Mouse (Mus musculus) 3134 (cell line): ENCODE measurements around the gene Fbxo46.
"Not testable (repeated sequence)": the region's sequence is repeated elsewhere in the genome, so short reads cannot be mapped to it uniquely, and the experiment has no call there.

Experiments
- DNase-seq: peaks from one replicate; pipeline ENCODE4 v3.0.0-alpha.2; 2011; ENCODE audit warnings: low spot score; ENCODE audit not compliant: insufficient read length; ENCODE audit errors: extremely low read depth

The Fbxo46 gene

GRCm38 (mm10) chr7:19129396-19129795, 9.7 kb downstream of the Fbxo46 start:
- no peak for DNase-seq

- no peak for DNase-seq
These were observed 11.0 kb downstream of the Fbxo46 start for GRCm38 (mm10) chr7:19130657-19131056.

DNA sequence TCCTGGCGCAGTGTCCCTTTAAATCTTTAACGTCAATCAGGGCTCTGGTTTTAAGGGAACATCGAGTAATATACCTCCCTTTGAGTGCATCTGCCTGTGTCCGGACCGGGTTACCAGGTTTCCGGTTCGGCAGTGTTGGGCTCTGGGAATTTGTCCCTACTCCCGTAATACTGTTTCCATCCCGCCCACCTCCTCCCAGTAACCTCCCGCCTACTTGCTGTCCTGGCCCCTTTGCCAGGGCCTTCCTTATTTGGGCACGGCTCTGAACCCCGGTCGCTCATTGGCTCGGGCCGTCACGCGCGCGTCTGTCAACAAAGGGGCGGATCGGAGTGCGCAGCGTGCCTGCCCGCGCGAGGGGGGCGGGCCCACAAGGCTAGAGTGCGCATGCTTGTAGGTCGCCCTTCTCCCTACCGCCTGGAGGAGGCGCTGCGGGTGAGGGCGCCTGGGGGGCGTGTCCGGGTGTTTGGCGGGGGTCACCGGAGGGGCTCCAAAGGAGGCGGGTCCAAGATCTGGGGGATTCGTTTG, 11.7 kb downstream of the Fbxo46 start:
- DNase-seq, result peak; percentile 97

- DNase-seq, result no peak
These were observed 16.5 kb downstream of the Fbxo46 start for GRCm38 (mm10) chr7:19136168-19136567.

DNA sequence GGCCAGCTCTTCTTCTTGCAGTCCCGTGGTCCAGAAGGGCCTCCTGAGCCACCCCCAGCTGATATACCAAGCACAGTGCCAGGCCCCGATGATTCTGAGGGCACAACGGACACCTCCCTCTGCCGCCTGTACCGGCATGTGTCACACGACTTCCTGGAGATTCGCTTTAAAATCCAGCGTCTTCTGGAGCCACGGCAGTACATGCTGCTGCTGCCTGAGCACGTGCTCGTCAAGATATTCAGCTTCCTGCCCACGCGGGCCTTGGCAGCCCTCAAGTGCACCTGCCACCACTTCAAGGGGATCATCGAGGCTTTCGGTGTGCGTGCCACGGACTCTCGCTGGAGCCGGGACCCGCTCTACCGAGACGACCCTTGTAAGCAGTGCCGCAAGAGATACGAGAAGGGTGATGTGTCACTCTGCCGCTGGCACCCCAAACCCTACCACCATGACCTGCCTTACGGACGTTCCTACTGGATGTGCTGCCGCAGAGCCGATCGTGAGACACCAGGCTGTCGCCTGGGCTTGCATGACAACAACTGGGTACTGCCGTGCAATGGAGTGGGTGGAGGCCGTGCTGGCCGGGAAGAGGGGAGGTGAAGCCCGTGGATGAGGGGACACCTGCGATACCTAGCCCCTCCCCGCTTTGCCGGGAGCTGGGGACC, 17.1 kb downstream of the Fbxo46 start:
- DNase-seq, result no peak

GRCm38 (mm10) chr7:19137380-19137779, 17.7 kb downstream of the Fbxo46 start:
- DNase-seq, result no peak

- no peak for DNase-seq
These were observed 27.1 kb downstream of the Fbxo46 start for GRCm38 (mm10) chr7:19146793-19147192.

DNA sequence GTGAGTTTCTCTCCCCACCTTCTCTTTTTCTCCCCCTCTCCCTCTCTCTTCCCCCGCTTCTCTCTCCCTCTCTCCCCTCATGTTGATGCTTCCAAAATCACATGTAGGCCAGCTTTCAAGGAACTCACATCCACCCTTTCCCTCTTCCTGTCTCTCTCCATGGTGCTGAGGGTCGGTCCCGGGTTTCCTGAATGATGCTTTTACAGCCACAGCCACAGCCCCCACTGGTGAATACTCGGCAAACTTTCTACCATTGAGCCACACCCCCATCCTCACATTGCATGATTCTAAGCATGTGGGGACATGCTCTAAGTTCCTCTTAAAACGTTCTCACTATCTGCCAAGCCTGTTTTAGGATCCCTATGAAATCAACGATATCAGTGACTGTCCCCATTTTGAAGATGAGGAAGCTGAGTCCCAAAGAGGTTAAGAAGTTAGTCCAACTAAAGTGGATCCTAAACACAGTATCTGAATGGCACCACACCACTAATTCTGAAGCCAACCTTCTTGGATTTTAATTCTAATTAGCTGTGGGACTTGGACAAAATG, 27.9 kb downstream of the Fbxo46 start:
- DNase-seq, result no peak

DNA sequence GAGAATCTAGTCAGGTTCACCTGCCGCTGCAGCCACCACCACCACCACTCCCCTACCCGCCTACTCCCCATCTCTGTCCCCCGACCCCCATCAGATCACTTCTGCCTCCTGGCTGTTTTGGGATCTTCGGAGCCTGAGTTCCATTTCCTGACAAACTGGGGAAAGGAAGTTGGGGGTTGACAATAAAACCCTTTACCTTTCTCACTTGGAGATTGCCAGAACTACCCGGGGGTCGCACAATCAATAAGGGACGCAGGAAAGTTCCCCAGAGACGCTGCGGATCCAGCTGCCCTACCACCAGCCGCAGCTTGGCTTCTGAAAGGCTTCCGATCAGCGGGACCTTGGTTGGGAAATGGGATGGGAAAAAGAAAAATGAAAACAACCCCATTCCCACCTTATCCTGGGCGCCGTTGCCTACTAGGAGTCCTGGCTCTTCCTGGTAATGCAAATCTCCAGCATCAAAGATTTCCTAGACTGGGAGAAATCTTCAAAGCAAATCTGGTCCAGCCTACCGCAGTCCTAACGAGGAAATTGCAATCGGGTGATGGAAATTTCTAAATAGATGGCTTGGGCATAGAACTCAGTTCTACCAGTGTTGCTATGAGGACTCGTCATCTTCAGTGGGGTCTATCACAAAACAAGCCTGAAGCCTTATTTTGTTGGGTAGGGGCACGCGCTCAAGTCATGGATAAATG, 28.7 kb downstream of the Fbxo46 start:
- DNase-seq, result no peak

DNA sequence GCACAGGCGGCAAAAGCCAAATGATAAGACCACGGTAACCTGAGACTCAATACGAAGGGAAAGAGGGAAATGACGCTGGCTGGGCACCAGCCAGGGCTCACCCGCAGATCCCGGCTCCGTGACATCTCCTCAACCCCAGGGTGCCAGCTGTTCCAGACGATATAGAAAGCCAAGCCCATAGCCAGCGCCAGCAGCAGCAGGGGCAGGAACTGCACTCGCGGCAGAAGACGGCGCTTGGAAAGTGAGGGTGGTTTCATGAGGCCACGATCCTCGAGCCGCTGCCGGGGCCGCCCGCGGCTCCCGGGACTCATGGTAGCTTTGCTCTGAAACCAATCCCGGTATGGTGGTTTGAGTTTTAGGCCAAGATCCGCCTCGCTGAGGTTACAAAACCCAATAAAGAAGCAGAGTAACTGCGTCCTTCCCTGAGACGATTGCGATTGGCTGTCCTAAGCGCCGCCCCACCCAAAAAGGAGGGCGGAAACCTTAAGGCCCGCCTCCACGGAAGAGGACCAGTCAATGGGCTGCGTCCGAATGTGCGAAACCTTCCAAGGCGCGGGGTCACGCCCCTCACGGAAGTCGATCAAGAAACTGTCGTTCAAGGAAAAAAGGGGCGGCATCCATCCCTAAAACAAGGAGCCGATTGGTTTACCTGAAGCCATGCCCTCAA, 29.3 kb downstream of the Fbxo46 start, which contains the start of gene Qpctl:
TSS of gene Qpctl (minus strand) at position 417 of the 667 bp plus-strand sequence.
- DNase-seq, result peak; percentile 94

GRCm38 (mm10) chr7:19149626-19150025, 30.0 kb downstream of the Fbxo46 start, which contains the start of gene Snrpd2:
Snrpd2 (plus strand) TSS chr7:19149722.
- peak; percentile 87 for DNase-seq

DNA sequence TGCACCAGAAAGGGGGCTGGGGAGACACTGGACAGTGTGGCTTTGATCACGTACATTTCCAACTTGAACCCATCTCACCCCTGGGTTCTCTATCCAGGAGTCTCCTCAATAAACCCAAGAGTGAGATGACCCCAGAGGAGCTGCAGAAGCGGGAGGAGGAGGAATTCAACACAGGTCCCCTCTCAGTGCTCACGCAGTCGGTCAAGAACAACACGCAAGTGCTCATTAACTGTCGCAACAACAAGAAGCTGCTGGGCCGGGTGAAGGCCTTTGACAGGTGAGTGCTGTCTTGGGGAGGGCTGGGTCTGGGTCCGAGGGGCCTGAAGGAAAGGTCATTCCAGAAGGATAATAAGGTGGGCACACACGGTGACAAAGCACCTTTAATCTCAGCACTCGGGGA, 31.5 kb downstream of the Fbxo46 start:
- DNase-seq, result not testable (repeated sequence)

- DNase-seq, result no peak
These were observed 35.1 kb downstream of the Fbxo46 start for GRCm38 (mm10) chr7:19154796-19155195.

DNA sequence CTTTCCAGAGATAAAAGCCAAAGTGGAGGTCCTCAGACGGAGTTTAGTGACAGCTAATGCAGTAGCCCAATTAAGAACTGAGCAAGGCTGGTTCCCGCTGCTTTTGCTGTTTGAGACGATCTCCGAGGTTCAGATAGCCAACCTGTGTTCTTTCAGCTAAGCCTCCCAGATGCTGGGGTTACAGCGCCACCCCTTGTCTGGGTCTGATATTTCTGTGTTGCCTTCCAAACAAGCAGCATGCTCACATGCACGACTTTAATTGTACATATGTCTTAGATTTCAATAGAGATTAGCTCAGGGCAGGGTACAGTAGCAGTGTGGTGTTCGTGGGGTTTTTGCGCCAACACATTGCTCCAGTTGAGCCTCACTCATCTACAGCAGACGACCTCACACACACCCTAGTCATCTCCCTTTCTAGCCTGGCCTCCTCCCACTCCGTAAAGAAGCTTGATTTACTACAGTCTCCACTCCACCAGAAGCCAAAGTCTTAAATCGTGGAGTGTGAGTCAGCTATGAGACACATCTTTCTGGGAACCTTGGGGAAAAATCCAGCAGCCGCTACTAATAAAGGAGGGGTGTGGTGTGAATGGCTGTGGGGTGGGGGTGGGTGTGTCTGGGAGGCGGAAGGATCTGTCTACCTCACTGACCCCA, 36.3 kb downstream of the Fbxo46 start:
- DNase-seq, result peak; percentile 68

GRCm38 (mm10) chr7:19157160-19157800, 37.6 kb downstream of the Fbxo46 start:
- peak; percentile 87 for DNase-seq

DNA sequence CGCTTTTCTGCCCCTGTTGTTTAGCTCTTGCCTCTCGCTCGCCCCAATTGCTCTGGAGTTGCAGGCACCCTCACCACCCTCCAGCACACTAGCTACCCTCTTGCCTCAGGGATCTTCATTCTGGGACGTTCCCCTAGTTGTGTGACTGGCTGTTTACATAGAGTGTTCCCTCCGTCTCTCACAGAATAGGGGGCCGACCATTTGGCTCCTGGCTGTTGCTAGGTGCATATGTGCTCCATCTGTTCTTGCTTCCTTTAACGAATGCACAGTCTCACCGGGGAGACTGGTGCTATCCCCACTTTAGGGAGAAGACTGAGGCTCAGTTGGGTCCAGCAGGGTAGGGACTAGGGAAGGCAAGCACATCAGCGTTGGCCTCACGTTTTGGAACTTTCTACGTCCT, 38.9 kb downstream of the Fbxo46 start:
- DNase-seq, result no peak

DNA sequence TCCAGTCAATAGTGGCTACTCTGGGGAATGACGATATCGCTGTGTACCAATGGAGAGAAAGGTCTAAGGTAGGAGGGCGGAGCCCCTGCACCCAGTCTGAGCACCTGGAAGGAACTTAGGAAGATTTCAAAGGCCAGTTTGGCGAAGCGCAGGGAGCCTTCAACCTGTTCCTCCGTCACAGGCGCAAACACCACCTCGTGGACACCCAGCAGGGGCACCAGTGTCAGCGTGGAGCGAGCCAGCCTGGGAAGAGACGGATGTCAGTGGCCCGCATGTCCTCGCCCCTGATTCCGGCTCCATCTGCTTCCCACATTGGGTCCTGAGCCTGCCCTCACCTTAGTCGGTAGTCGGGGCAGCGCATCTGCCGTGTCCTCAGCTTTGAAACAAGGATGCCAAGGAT, 39.8 kb downstream of the Fbxo46 start:
- DNase-seq, result no peak

DNA sequence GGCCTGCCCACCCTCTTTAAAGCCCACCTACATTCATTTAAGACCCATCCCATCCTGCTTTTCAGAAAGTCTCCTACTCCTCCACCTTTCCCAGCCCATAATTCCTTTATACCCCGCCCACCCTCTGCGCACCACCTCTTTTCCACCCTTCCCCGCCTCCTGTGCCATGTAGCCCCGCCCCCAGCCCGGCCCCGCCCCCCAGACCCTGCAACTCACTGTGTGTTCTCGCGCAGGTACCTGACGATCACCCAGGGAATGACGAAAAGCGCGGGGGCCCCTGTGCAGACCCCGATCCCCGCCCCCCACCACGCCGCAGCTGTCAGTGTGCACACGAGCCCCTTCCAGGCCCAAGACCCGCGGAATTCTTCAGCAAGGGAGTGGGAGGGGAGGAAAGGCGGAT, 40.5 kb downstream of the Fbxo46 start:
- no peak for DNase-seq

DNA sequence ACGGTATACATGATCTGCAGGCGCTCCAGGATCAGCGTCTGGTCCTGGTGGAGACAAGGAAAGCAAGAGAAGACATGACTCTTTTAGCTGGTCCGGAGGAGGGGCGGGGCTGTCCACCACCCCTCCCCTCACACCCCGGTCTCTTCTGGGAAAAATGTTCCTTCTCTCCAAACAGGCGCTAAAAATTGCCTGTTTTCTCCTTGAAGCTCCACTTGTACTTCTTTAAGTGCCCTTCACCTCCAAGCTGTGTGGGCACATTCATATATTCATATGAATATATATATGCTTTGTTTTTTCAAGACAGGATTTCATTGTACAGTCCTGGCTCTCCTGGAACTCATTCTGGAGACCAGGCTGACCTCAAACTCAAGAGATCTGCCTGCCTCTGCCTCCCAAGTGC, 43.3 kb downstream of the Fbxo46 start:
- no peak for DNase-seq

- no peak for DNase-seq
These were observed 44.1 kb downstream of the Fbxo46 start for GRCm38 (mm10) chr7:19163752-19164151.
